Comparison of ENCODE assay signal across 18 mouse cellular contexts in genomic region chr4:149604518-149604917, GRCm38 (mm10). TPM values are rescaled to one million over a fixed set of nuclear protein-coding genes. Genes with fewer than 3 reads are reported as not detected.
A peak's percentile ranks its signal among the peaks of the same experiment; 100 is the strongest.
DNase-seq lines count a peak whose midpoint lies in the region; ATAC-seq and TF ChIP-seq lines count a peak whose summit lies in the region.
"Had no signal": no experiment of that assay in that cellular context is flagged by ENCODE, and none has a peak within 500 bp of the region (broad histone marks: within the 10 kb centered on the region; RNA-seq: fewer than 3 reads in every experiment).

No protein-coding gene starts in this region.

- peak; percentile 21 for DNase-seq in CD4-positive, CD25-positive, alpha-beta regulatory T cell, adult 2 months (ENCODE audit: low read depth, low spot score)
- DNase-seq in lung, embryonic 14.5 days, result no peak
- DNase-seq in lung, adult 18-20 months, result no peak
- peak; percentile 72 for DNase-seq in ZHBTc4 (ENCODE audit: low read depth, low spot score)
- DNase-seq: adrenal gland, postnatal 10 days; cerebellum, postnatal 25 days; gastrocnemius, postnatal 14 days; kidney, postnatal 25 days; spleen, adult 18-20 months; thymus, postnatal 36 days had no signal

- no peak for ATAC-seq in CD4-positive, CD25-positive, alpha-beta regulatory T cell, adult 4 months
- no peak for ATAC-seq in intestine, postnatal 0 days
- no peak for ATAC-seq in intestine, embryonic 16.5 days
- ATAC-seq in lung, embryonic 14.5 days (ENCODE audit: insufficient read depth), result no peak
- no peak for ATAC-seq in frontal cortex, adult (ENCODE audit: low TSS enrichment)
- ATAC-seq: forebrain, embryonic 14.5 days had no signal

- H3K9ac ChIP-seq in intestine, postnatal 0 days (ENCODE audit: low read depth, low read length), result no peak overlapping the region
- H3K9ac ChIP-seq in intestine, embryonic 16.5 days (ENCODE audit: low read depth, low read length), result no peak overlapping the region
- no peak overlapping the region for H3K9ac ChIP-seq in lung, embryonic 14.5 days
- H3K9ac ChIP-seq: neural tube, embryonic 15.5 days; stomach, embryonic 15.5 days had no signal

- TF ChIP-seq CTCF in intestine, postnatal 0 days (IDR thresholded peaks at IDR 0.05; ENCODE audit: low read depth), result peak; percentile 56
- peak; percentile 34 for TF ChIP-seq CTCF in lung, embryonic 14.5 days (IDR thresholded peaks at IDR 0.05; ENCODE audit: low read depth)

- no peak overlapping the region for H3K4me3 ChIP-seq in intestine, postnatal 0 days (ENCODE audit: low read depth, low read length)
- H3K4me3 ChIP-seq in intestine, embryonic 16.5 days (ENCODE audit: low read length), result no peak overlapping the region
- no peak overlapping the region for H3K4me3 ChIP-seq in lung, embryonic 14.5 days (ENCODE audit: low read depth, low read length)
- H3K4me3 ChIP-seq: heart, embryonic 10.5 days; neural tube, embryonic 15.5 days; stomach, embryonic 15.5 days had no signal

- H3K4me1 ChIP-seq in intestine, postnatal 0 days (replicated peaks; ENCODE audit: control insufficient read depth, insufficient read depth, low read length), result no peaks in the 10 kb centered on the region; the same call in none of the 2 replicates
- H3K4me1 ChIP-seq in intestine, embryonic 16.5 days (ENCODE audit: control insufficient read depth, insufficient read depth, low read length), result peaks cover 20% of the 10 kb centered on the region
- H3K4me1 ChIP-seq in lung, embryonic 14.5 days (ENCODE audit: insufficient read depth), result peaks cover 3% of the 10 kb centered on the region; the same call in 1 of the 2 replicates

- 81% methylated on average over 3 of the region's 3 CpGs for WGBS in intestine, postnatal 0 days
- 82% methylated on average over 3 of the region's 3 CpGs for WGBS in intestine, embryonic 16.5 days
- WGBS in lung, embryonic 14.5 days, result 78% methylated on average over 3 of the region's 3 CpGs

- H3K36me3 ChIP-seq in intestine, postnatal 0 days (ENCODE audit: control insufficient read depth, insufficient read depth), result no peaks in the 10 kb centered on the region; the same call in 1 of the 2 replicates
- no peaks in the 10 kb centered on the region for H3K36me3 ChIP-seq in intestine, embryonic 16.5 days (ENCODE audit: control insufficient read depth, insufficient read depth, low read length)
- H3K36me3 ChIP-seq in lung, embryonic 14.5 days (ENCODE audit: insufficient read depth), result no peaks in the 10 kb centered on the region
- H3K36me3 ChIP-seq: heart, embryonic 10.5 days; neural tube, embryonic 15.5 days; stomach, embryonic 15.5 days had no signal

- no peaks in the 10 kb centered on the region for H3K9me3 ChIP-seq in intestine, postnatal 0 days (ENCODE audit: control insufficient read depth)
- H3K9me3 ChIP-seq in intestine, embryonic 16.5 days (ENCODE audit: control insufficient read depth, low read length), result no peaks in the 10 kb centered on the region
- H3K9me3 ChIP-seq in lung, embryonic 14.5 days (ENCODE audit: low read depth, low read length), result no peaks in the 10 kb centered on the region
- H3K9me3 ChIP-seq: heart, embryonic 10.5 days; neural tube, embryonic 15.5 days; stomach, embryonic 15.5 days had no signal

- H3K27me3 ChIP-seq in intestine, postnatal 0 days (replicated peaks; ENCODE audit: control insufficient read depth, insufficient read depth, low read length), result no peaks in the 10 kb centered on the region
- H3K27me3 ChIP-seq in intestine, embryonic 16.5 days (replicated peaks; ENCODE audit: control insufficient read depth, insufficient read depth, low read length), result no peaks in the 10 kb centered on the region
- H3K27me3 ChIP-seq in lung, embryonic 14.5 days (ENCODE audit: insufficient read depth, low read length), result no peaks in the 10 kb centered on the region
- H3K27me3 ChIP-seq: neural tube, embryonic 15.5 days; stomach, embryonic 15.5 days had no signal

- H3K27ac ChIP-seq in intestine, postnatal 0 days (ENCODE audit: low read depth, low read length), result no peak overlapping the region
- no peak overlapping the region for H3K27ac ChIP-seq in intestine, embryonic 16.5 days (ENCODE audit: low read length)
- no peak overlapping the region for H3K27ac ChIP-seq in lung, embryonic 14.5 days (ENCODE audit: low read depth)
- H3K27ac ChIP-seq: heart, embryonic 10.5 days; stomach, embryonic 15.5 days had no signal

- H3K4me2 ChIP-seq in intestine, postnatal 0 days (replicated peaks; ENCODE audit: low read depth), result no peak overlapping the region
- H3K4me2 ChIP-seq in intestine, embryonic 16.5 days (ENCODE audit: low read depth, low read length), result no peak overlapping the region
- no peak overlapping the region for H3K4me2 ChIP-seq in lung, embryonic 14.5 days
- H3K4me2 ChIP-seq: neural tube, embryonic 15.5 days; stomach, embryonic 15.5 days had no signal

RNA-seq across cellular contexts. Expression of gene Clstn1, which starts 18.2 kb away (rescaled TPM):
- polyA plus RNA-seq in CD4-positive, CD25-positive, alpha-beta regulatory T cell, adult 4 months (2017; shearing (Covaris generic)), result 1 to 10 TPM; 4.4 to 5.4 TPM
- 34.3 and 34.7 TPM in 2 replicates for polyA plus RNA-seq in intestine, postnatal 0 days (2015; fragmentation: Nextera tagmentation; extraction: Ambion mirVana)
- 10.8 and 12.5 TPM in 2 replicates for polyA plus RNA-seq in intestine, embryonic 16.5 days (2015; fragmentation: Nextera tagmentation; extraction: Ambion mirVana)
- polyA plus RNA-seq in lung, embryonic 14.5 days (2014; fragmentation: Nextera tagmentation; extraction: Ambion mirVana), result 45.3 and 45.7 TPM in 2 replicates

Comparison
In these comparisons a context has a peak if more than half of its experiments do, and no peak if none do; other contexts are left out.
1. DNase-seq: peak in CD4-positive, CD25-positive, alpha-beta regulatory T cell, adult 2 months (single experiment) and ZHBTc4 (single experiment); none in lung, embryonic 14.5 days (single experiment) and lung, adult 18-20 months (0 of 2).